Mouse (Mus musculus): Measurements from ENCODE around the gene Vpreb3. TPM values are rescaled to one million over a fixed set of nuclear protein-coding genes. Genes with fewer than 3 reads are reported as not detected.

Vpreb3 gene
- polyA plus RNA-seq, 1 experiment = 3.1 TPM

DNA sequence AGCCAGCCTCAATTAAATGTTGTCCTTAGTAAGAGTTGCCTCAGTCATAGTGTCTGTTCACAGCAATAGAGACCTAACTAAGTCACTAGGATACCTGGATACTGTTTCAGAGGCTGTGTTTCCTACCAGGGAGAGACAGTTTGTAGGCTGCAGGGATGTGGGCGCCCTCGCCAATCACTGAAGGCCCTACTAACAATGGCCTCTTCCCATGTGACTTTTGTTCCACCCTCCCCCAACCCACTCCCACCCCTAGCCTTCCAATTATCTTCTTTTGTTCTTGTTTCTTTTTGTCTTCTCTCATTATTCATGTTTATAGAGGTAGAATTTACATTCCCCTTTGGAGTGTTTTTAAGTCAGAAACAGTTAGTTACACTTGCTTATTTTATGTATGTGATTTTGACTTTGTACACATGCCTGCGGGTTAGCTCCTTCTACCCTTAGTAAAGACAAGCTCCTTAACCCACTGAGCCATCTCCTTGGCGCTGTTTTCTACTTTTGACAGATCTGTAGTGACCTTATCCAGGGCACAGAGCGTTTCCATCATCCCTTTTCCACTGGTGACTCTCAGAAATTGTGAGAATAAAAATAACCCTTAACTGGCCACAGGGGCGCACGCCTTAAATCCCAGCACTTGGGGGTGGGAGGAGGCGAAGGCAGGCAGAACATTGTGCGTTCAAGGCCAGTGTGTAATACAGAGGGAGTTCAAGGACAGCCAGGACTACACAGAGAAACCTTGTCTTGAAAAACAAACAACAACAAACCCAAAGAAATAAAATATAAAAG, 1.6 kb upstream of the Vpreb3 start:
- WGBS = 94% methylated on average over 9 of the region's 9 CpGs

GRCm38 (mm10) chr10:75944066-75944772, 1.4 kb downstream of the Vpreb3 start:
- no peaks in the 10 kb centered on the region for H3K36me3 ChIP-seq (ENCODE audit: control insufficient read depth, insufficient read depth, low read length)
- no peak overlapping the region for H3K4me3 ChIP-seq (ENCODE audit: control insufficient read depth, insufficient read depth, low read length)
- WGBS = 85% methylated on average over 11 of the region's 11 CpGs
- H3K27me3 ChIP-seq (ENCODE audit: control insufficient read depth, insufficient read depth, low read length) = no peaks in the 10 kb centered on the region
- TF ChIP-seq POLR2A (IDR thresholded peaks at IDR 0.05; ENCODE audit: control insufficient read depth, extremely low read depth, insufficient read depth, low read length, poor library complexity) (no peak), CTCF (IDR thresholded peaks at IDR 0.05; ENCODE audit: borderline replicate concordance, control insufficient read depth, extremely low read depth, insufficient read depth, low read length, poor library complexity) (no peak)
- no peaks in the 10 kb centered on the region for H3K4me1 ChIP-seq (replicated peaks; ENCODE audit: control insufficient read depth, insufficient read depth, low read length)
- no peak for DNase-seq
- H3K27ac ChIP-seq (ENCODE audit: control insufficient read depth, insufficient read depth, low read length) = no peak overlapping the region

More for the DNA sequence above, 1.6 kb upstream of the Vpreb3 start:
- TF ChIP-seq POLR2A (IDR thresholded peaks at IDR 0.05; ENCODE audit: control insufficient read depth, extremely low read depth, insufficient read depth, low read length, poor library complexity) = no peak
- no peak for TF ChIP-seq CTCF (IDR thresholded peaks at IDR 0.05; ENCODE audit: borderline replicate concordance, control insufficient read depth, extremely low read depth, insufficient read depth, low read length, poor library complexity)
- DNase-seq = no peak
- Histone ChIP-seq H3K4me1 (replicated peaks; ENCODE audit: control insufficient read depth, insufficient read depth, low read length) (peaks cover 2% of the 10 kb centered on the region), H3K27ac (ENCODE audit: control insufficient read depth, insufficient read depth, low read length) (no peak overlapping the region), H3K4me3 (ENCODE audit: control insufficient read depth, insufficient read depth, low read length) (no peak overlapping the region), H3K36me3 (ENCODE audit: control insufficient read depth, insufficient read depth, low read length) (no peaks in the 10 kb centered on the region), H3K27me3 (ENCODE audit: control insufficient read depth, insufficient read depth, low read length) (no peaks in the 10 kb centered on the region)

GRCm38 (mm10) chr10:75945213-75945612, 2.4 kb downstream of the Vpreb3 start:
- Histone ChIP-seq H3K36me3 (ENCODE audit: control insufficient read depth, insufficient read depth, low read length) (no peaks in the 10 kb centered on the region), H3K4me3 (ENCODE audit: control insufficient read depth, insufficient read depth, low read length) (no peak overlapping the region), H3K27me3 (ENCODE audit: control insufficient read depth, insufficient read depth, low read length) (no peaks in the 10 kb centered on the region), H3K4me1 (replicated peaks; ENCODE audit: control insufficient read depth, insufficient read depth, low read length) (no peaks in the 10 kb centered on the region), H3K27ac (ENCODE audit: control insufficient read depth, insufficient read depth, low read length) (no peak overlapping the region)
- TF ChIP-seq POLR2A (IDR thresholded peaks at IDR 0.05; ENCODE audit: control insufficient read depth, extremely low read depth, insufficient read depth, low read length, poor library complexity) = no peak
- TF ChIP-seq CTCF (IDR thresholded peaks at IDR 0.05; ENCODE audit: borderline replicate concordance, control insufficient read depth, extremely low read depth, insufficient read depth, low read length, poor library complexity) = no peak
- DNase-seq = no peak
- WGBS = 97% methylated on average over 7 of the region's 7 CpGs

DNA sequence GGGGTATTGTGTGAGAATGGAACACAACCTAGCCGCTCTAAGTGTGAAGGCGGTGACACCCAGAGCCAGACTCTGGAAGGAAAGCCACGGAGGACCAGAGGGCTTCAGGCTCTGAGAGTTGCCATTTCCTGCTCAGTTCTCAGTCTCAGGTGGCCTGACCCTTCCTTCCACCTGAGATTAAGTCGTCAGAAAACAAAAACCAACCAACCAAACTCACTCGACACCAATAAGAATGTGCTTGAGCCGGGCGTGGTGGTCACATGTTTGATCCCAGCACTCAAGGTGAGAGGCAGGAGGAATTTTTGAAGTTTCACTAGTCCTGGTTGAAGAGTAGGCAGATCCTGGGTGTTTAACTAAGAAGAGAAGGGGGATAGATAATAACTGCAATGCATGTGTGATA, 3.0 kb downstream of the Vpreb3 start:
- Histone ChIP-seq H3K36me3 (ENCODE audit: control insufficient read depth, insufficient read depth, low read length) (no peaks in the 10 kb centered on the region), H3K4me3 (ENCODE audit: control insufficient read depth, insufficient read depth, low read length) (no peak overlapping the region), H3K4me1 (replicated peaks; ENCODE audit: control insufficient read depth, insufficient read depth, low read length) (peaks cover 4% of the 10 kb centered on the region), H3K27me3 (ENCODE audit: control insufficient read depth, insufficient read depth, low read length) (no peaks in the 10 kb centered on the region), H3K27ac (ENCODE audit: control insufficient read depth, insufficient read depth, low read length) (no peak overlapping the region)
- WGBS = 84% methylated on average over 7 of the region's 7 CpGs
- no peak for DNase-seq
- TF ChIP-seq CTCF (IDR thresholded peaks at IDR 0.05; ENCODE audit: borderline replicate concordance, control insufficient read depth, extremely low read depth, insufficient read depth, low read length, poor library complexity) (no peak), POLR2A (IDR thresholded peaks at IDR 0.05; ENCODE audit: control insufficient read depth, extremely low read depth, insufficient read depth, low read length, poor library complexity) (no peak)

- DNase-seq = no peak
- no peaks in the 10 kb centered on the region for H3K27me3 ChIP-seq (ENCODE audit: control insufficient read depth, insufficient read depth, low read length)
- peaks cover 10% of the 10 kb centered on the region for H3K4me1 ChIP-seq (replicated peaks; ENCODE audit: control insufficient read depth, insufficient read depth, low read length)
- H3K27ac ChIP-seq (ENCODE audit: control insufficient read depth, insufficient read depth, low read length) = no peak overlapping the region
- no peak overlapping the region for H3K4me3 ChIP-seq (ENCODE audit: control insufficient read depth, insufficient read depth, low read length)
- 74% methylated on average over 5 of the region's 5 CpGs for WGBS
- TF ChIP-seq CTCF (IDR thresholded peaks at IDR 0.05; ENCODE audit: borderline replicate concordance, control insufficient read depth, extremely low read depth, insufficient read depth, low read length, poor library complexity) (no peak), POLR2A (IDR thresholded peaks at IDR 0.05; ENCODE audit: control insufficient read depth, extremely low read depth, insufficient read depth, low read length, poor library complexity) (no peak)
- H3K36me3 ChIP-seq (ENCODE audit: control insufficient read depth, insufficient read depth, low read length) = no peaks in the 10 kb centered on the region
Measured at GRCm38 (mm10) chr10:75948079-75948478, 5.2 kb downstream of the Vpreb3 start.

DNA sequence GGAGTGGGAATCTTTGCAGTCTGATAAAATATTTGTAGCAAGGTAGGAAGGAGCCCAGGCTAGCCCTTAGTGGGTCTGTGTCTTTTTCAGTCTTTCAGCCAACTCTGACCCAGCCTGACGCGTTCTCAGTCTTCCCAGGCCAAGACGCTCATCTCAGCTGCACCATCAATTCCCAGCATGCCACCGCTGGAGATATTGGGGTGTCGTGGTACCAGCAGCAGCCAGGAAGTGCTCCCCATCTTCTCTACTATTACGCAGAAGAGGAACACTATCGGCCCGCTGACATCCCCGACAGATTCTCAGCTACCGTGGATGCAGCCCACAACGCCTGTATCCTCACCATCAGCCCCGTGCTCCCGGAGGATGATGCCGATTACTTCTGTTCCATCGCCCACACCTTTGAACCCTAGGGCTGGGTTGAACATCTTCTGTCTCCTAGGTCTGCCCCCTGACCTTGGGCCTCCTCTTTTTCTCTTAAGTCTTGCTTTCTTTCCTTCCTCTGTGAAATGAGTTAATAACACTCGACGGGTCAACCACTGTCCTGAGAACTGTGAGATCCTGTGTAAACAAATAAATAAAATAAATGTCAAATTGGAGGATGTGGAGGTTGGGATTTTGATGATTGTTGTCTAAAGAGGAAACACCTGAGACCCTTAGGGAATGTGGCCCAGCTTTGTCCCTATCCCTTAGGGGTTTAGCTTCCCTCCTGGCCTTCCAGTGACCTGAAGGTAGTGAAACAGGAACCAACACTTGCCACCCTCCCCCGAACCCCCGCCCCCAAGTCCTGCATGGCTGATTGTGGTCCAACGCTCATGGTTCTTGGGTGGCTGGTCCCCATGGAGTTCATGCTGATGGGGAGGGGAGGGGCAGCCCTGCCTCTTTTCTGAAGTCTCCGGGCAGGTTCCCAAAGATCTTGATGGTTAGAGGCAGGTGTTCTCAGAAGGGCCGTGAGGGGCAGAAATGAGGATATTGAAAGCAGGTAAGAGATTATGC, 6.5 kb downstream of the Vpreb3 start:
- H3K27ac ChIP-seq (ENCODE audit: control insufficient read depth, insufficient read depth, low read length) = no peak overlapping the region
- TF ChIP-seq POLR2A (IDR thresholded peaks at IDR 0.05; ENCODE audit: control insufficient read depth, extremely low read depth, insufficient read depth, low read length, poor library complexity) (no peak), CTCF (IDR thresholded peaks at IDR 0.05; ENCODE audit: borderline replicate concordance, control insufficient read depth, extremely low read depth, insufficient read depth, low read length, poor library complexity) (no peak)
- no peaks in the 10 kb centered on the region for H3K36me3 ChIP-seq (ENCODE audit: control insufficient read depth, insufficient read depth, low read length)
- no peak overlapping the region for H3K4me3 ChIP-seq (ENCODE audit: control insufficient read depth, insufficient read depth, low read length)
- H3K4me1 ChIP-seq (replicated peaks; ENCODE audit: control insufficient read depth, insufficient read depth, low read length) = peaks cover 15% of the 10 kb centered on the region
- DNase-seq = no peak
- WGBS = 76% methylated on average over 22 of the region's 22 CpGs
- H3K27me3 ChIP-seq (ENCODE audit: control insufficient read depth, insufficient read depth, low read length) = no peaks in the 10 kb centered on the region
